Mouse (Mus musculus) kidney, postnatal 4 days (tissue): ENCODE measurements around the gene Wdr41.
A peak's percentile ranks its signal among the peaks of the same experiment; 100 is the strongest.

Experiments used
- DNase-seq, 2 experiments: peaks; one replicate each; pipeline ENCODE4 v3.0.0; 2021; ENCODE audit warnings: mixed read lengths in 2 of 2

Wdr41 gene

GRCm38 (mm10) chr13:95038200-95038599 lies 62.1 kb downstream of the Wdr41 start:
- DNase-seq: no peak

- DNase-seq: no peak
Measured at GRCm38 (mm10) chr13:95040140-95040738, 64.1 kb downstream of the Wdr41 start.

GRCm38 (mm10) chr13:95044108-95044507 lies 68.0 kb downstream of the Wdr41 start:
- DNase-seq: no peak

DNA sequence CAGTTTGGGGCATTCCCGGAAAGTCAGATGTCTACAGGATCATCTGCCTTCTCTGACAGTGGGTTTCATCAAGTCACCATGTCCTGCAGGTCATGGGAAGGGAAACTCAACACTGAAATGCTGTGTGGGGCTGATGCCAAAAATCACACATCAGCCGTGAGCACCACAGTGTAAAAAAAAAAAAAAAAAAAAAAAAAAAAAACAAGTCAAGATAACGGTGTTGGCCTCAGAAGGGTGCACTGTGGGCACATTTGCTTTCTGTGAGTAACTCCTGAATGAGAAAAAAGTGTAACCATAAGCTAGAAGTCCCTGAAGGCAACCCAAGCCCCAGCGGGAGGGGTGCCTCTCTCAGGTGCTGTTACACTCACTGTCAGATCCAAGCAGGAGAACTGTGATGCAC lies 74.3 kb downstream of the Wdr41 start:
- DNase-seq: no peak

GRCm38 (mm10) chr13:95052421-95052820 lies 76.3 kb downstream of the Wdr41 start:
- no peak for DNase-seq

DNA sequence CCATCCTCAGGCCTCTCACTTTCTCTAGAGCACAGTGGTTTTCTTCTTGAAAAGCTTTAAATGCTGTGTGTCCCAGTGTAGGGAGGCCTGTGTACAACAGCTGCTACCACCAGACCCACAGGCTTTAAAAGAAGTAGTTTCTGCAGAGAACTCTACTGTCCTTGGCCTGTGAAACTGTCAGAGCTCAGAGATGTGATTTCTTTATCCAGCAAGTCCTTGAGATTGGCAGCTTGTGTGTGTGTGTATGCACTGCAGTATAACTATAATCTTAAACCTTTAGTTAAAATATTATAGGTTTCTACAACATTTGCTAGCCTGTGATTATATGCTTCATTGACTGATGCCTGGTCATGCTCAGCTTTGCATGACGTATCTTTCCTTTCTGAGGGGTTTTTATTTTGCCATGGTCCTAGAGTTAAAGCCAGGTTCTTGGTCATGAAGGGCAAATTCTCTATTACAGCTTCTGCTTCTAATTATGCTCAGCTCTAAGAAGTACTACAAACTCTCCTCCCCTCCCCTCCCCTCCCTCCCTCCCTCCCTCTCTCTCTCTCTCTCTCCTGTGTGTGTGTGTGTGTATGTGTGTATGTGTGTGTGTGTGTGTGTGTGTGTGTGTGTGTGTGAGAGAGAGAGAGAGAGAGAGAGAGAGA lies 79.7 kb downstream of the Wdr41 start:
- no peak for DNase-seq

DNA sequence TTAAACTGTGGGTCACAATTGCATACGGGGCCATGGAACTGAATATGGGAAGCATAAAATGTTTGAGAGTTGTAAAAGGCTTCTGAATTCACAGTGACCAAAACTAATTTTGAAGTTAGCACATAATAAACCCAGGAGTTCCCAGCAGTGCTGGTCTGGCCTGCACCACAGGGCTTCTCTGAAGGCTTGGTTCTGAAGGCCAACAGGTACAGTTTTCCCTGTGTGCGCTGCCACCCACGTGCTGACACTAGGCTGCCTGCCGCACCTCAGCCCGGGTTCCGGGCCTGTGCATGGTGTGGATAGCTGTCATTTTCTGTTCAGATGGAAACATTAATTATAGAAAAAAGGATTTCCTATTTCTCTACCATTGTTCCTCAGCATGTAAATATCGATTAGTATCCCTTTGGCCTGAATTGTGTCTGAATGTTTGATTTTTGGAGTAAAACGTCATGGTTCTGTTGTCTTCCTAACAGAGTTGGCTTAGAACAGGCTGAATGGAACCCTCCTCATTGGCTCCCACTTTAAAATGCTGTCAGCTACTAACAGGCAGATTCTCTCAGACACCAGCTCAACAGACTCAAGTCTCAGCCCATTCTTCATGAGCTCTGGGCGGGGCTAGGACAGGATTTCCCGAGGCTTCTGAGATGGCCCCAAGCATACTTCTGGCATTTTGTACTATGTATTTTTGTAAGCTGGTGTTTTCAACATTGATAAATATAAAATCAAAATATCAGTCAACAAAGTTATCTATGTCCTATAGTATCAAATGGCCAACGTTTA lies 80.5 kb downstream of the Wdr41 start:
- no peak for DNase-seq

- peak in 1 of 2 experiments; percentile 25 for DNase-seq
Measured at GRCm38 (mm10) chr13:95058885-95059284, 82.7 kb downstream of the Wdr41 start.

DNA sequence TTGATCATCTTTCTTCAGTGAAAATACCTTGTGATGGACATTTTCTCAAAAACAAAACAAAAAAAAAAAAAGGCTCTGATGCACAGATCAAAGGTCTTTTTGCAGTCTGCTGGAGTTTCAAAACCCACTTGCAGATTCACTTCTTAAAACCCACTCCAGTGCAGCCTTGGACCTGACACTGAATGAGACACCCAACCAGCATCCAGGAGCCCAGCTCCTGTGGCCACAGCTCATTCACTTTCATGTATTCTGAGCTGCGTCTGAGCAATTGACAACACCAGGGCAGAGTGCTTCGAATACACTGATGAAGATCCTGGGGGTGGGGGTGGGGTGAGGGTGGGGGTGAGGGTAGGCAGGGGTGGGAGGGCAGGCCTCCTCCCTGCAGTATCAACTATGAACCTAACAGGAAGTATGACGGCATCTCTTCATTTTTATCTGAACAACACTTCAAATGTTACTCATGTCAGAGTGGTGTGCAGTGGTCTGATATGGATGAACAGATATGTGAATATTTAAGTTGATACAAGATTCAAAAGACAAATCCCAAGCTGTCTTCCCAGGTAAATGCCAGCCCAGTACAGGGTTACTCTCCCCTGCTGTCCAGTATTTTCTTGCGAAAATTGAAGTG lies 87.4 kb downstream of the Wdr41 start:
- no peak for DNase-seq

DNA sequence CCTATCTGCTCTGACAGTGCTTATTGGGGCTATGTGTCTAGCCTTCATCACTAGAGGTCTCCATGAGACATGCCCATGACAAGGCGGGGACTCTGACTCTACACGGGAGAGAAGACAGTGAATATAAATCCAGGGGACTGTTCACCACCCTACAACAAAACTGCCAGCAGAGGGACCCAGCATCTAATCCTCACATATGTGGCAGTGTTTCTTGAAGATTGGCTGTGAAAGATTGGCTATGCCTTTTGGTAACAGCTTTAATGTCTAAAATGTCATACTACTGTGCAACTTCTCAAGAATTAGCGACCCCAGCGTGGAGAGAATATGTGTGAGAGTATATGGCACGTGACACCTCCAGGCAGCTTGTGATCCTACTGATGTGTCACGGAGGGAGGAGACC lies 91.7 kb downstream of the Wdr41 start:
- peak; percentile 50 to 61 for DNase-seq

DNA sequence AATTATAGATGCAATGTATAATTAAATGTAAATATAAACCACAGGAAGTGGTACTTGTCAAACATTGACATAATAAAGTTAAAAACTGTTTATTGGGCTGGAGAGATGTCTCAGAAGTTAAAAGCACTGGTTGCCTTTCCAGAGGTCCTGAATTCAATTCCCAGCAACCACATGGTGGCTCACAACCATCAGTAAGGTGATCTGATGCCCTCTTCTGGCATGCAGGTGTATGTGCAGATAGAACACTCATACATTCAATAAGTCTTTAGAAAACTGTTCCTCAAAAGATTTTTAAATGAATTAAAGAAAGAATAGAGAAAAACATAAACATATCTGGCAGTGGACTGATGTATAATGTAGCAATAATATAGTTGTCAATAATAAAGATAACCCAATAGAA lies 94.1 kb downstream of the Wdr41 start:
- no peak for DNase-seq
